Mouse (Mus musculus) midbrain, embryonic 10.5 days (tissue): ENCODE results near the gene Ddx1. TPM values are rescaled to one million over a fixed set of nuclear protein-coding genes. Genes with fewer than 3 reads are reported as not detected.

Experiments used
- DNase-seq: peaks from one replicate; pipeline ENCODE4 v3.0.0-alpha.2; 2017; ENCODE audit warnings: low spot score
- H3K27ac ChIP-seq: fragments of 300-500 bp; sonication (generic); replicated peaks from 2 replicates; pipeline ENCODE4 v1.5.1; 2016; ENCODE audit warnings: mild to moderate bottlenecking
- H3K27me3 ChIP-seq: fragments of 300-500 bp; sonication (generic); 2 replicates; pipeline ENCODE4 v1.6.1; 2016; ENCODE audit warnings: low read depth, mild to moderate bottlenecking; ENCODE audit not compliant: poor library complexity, severe bottlenecking
- H3K36me3 ChIP-seq: fragments of 300-500 bp; sonication (generic); 2 replicates; pipeline ENCODE4 v1.6.1; 2016; ENCODE audit warnings: mild to moderate bottlenecking, moderate library complexity
- H3K4me1 ChIP-seq: fragments of 300-500 bp; sonication (generic); 2 replicates; pipeline ENCODE4 v1.6.1; 2016
- H3K4me3 ChIP-seq: fragments of 300-500 bp; sonication (generic); 2 replicates; pipeline ENCODE4 v1.5.1; 2016; ENCODE audit warnings: mild to moderate bottlenecking, moderate library complexity
- H3K9me3 ChIP-seq: fragments of 300-500 bp; sonication (generic); replicated peaks from 2 replicates; pipeline ENCODE4 v1.6.1; 2016; ENCODE audit warnings: mild to moderate bottlenecking
- whole genome bisulfite sequencing: fragments of 180-500 bp; shearing (Covaris S2); methylation state at CpG from one replicate; pipeline ENCODE4 v1.1.7; 2016; 5-methylcytosine and 5-hydroxymethylcytosine counted together
- polyA plus RNA-seq: library from polyadenylated mRNA; unstranded; fragments of >200 nt; fragmentation: Nextera tagmentation; extraction: Ambion mirVana; gene quantifications from 2 replicates; pipeline ENCODE4 v1.2.1, GENCODE M21; 2016

Ddx1 gene
- polyA plus RNA-seq, result 194 and 202 TPM in 2 replicates

DNA sequence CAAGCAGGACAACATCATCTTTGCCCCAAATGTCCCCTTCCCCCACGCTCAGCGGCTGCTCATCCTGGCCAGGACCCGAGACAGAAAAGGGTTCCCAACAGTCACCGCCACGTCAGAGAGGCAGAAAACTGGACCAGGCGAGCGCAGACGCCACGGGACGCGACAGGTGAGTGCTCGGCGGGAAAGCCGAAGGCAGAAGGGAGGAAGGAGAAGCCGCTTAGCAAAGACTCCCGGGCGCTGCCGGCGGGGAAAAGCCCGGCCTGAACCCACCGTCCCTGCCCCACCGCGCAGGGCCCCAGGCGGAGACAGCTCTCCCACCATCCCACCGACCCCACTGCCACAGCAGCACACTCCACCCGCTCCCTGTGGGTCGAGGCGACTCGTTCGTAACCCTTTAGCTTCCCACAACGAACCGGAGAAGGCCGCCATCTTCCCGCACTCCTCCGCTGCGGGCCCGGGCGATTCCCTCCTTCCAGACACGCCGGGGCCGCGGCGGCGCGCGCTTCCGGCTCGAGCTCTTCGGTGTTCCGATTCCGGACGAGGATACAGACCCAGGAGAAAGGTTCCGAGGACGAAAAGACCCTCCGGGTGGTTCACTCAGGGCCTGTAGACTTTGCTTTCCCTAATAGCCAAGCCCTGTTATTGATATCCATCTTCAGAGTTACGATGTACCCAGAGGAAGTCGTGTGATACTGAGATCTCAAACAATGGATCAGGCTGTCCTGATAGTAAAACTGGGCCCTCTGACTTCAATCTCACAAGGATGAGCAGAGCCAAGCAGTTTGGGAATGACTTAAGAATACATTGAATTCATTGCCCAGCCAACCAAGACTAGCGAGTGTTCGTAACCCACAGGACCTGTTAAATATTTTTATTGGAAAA, at the start of gene Ddx1:
Ddx1 (minus strand) TSS at position 523 of the 882 bp plus-strand sequence.
- H3K4me3 ChIP-seq, result peak within 1 kb of the TSS; percentile 93
- H3K4me1 ChIP-seq, result peaks cover 19% of the 10 kb centered on the region
- H3K27ac ChIP-seq, result peak within 1 kb of the TSS; percentile 97
- peaks cover 20% of the 10 kb centered on the region for H3K36me3 ChIP-seq
- no peaks in the 10 kb centered on the region for H3K27me3 ChIP-seq
- 3% methylated on average over 59 of the region's 59 CpGs for WGBS
- DNase-seq, result peak; percentile 85
- no peaks in the 10 kb centered on the region for H3K9me3 ChIP-seq

DNA sequence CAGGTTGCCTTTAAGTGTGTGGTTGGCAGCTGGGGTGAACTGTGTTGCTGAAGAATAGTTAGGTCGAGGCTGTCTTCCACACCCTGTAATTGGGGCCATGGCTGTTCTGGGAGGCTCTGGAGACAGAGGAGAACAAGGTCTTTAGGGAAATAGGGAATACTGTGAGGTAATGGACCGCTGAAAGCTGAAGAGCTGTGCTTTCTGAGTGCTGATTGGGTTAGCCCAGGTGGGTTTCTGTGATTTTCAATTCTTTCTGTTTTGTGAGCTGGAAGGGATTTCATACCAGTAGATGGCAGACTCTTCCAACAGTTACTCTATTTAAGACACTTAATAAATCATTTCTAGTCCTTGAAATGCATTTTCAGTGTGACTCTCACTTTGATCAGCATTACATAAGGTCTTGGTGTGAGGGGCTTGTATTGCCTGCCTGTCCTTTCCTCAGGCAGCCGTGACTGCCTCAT, 44.4 kb upstream of the Ddx1 start:
- peaks cover 23% of the 10 kb centered on the region for H3K36me3 ChIP-seq
- H3K4me1 ChIP-seq, result no peaks in the 10 kb centered on the region
- H3K27ac ChIP-seq, result no peak overlapping the region
- H3K9me3 ChIP-seq, result no peaks in the 10 kb centered on the region
- H3K4me3 ChIP-seq, result no peak overlapping the region
- DNase-seq, result no peak
- WGBS, result 83% methylated on average over 3 of the region's 3 CpGs
- no peaks in the 10 kb centered on the region for H3K27me3 ChIP-seq

DNA sequence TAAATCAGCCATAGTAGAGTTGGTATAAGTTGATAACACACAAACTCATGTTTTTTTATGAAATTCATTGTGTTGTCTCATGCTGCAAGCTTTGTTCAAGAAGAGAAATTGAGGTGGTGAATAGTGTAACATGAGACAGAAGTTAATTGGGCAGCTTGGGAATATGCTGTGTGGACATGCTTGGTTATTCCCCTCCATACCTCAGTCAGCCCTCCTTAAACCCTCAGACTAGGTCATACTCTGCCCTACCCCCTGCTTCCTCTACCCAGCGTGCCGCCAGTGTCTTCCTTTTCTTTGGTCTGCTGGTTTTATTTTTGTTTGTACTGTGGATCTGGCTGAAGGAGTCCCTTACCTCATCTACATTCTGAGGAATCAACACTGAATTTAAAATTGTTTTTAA, 42.4 kb upstream of the Ddx1 start:
- H3K4me1 ChIP-seq, result no peaks in the 10 kb centered on the region
- DNase-seq, result no peak
- no peak overlapping the region for H3K27ac ChIP-seq
- peaks cover 24% of the 10 kb centered on the region for H3K36me3 ChIP-seq
- WGBS, result 81% methylated on average over 2 of the region's 2 CpGs
- H3K27me3 ChIP-seq, result no peaks in the 10 kb centered on the region
- no peak overlapping the region for H3K4me3 ChIP-seq
- H3K9me3 ChIP-seq, result no peaks in the 10 kb centered on the region

DNA sequence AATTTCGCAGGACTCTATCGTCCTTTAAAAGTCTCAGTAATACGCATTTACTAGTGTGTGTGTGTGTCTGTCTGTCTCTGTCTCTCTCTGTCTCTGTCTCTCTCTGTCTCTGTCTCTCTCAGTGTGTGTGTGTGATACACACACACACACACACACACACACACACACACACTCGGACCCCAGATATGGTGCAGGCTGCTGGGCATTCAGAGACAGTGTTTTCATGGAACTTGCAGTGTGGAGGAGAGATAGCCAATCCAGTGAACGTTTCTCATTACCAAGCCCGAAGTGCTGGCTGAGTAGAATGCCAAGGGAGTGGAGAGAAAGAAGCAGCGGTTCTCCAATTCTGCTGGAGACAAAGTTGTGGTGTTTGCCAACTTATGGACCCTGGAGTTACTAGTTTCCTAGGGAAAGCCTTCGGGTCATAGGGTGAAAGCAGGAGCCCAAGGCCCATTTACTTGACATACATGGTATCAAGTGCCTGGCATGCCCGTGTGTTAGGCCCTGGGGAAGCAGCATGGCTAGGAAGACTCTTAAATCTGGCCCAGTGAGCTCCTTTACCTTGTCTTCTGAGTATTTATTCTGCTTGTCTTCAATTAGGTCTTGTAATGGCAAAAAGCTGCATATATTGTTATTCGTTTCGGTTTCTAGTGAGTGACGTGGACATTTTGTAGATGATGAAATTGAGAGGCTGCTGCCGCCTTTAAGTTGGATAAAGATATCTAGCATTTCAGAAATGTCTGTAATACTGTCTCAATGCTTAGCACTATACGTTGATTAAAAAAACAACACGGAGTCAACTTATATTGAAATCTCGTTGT, 20.8 kb upstream of the Ddx1 start:
- 51% methylated on average over 16 of the region's 16 CpGs for WGBS
- H3K27me3 ChIP-seq, result no peaks in the 10 kb centered on the region
- no peak for DNase-seq
- peak overlapping the region; percentile 94 for H3K4me3 ChIP-seq
- no peaks in the 10 kb centered on the region for H3K9me3 ChIP-seq
- peak overlapping the region; percentile 92 for H3K27ac ChIP-seq
- peaks cover 10% of the 10 kb centered on the region for H3K36me3 ChIP-seq
- peaks cover 19% of the 10 kb centered on the region for H3K4me1 ChIP-seq

DNA sequence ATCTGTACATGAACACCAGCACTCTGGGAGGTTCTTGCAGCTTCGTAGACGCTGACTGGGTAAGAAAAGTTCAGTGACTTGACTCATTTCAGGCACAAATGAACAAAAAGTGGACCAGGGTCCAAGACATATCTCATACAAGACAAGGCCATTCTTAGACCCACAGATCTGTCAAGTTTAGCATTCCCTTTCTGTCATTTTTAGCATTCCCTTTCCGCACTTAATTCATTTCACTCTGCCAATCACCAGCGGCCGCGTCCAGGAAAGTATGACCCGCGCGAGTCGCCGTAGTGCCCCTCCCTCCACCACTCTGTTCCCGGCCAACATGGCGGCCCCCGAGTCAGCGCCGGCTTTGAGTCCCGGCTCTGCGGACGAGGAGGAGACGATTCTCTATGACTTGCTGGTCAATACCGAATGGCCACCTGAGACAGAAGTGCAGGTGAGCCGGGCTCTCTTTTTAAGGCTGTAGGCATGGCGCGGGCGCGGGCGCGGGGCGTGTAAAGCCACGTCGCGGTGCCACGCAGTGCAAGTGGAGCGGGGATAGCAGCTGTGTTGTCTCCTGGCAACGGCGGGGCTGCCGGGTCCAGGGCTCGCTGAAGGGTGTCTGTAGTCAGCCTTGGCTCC, 19.9 kb upstream of the Ddx1 start, which contains the start of gene Nbas:
Nbas (plus strand) TSS at position 308 of the 624 bp plus-strand sequence.
- peaks cover 19% of the 10 kb centered on the region for H3K4me1 ChIP-seq
- peak within 1 kb of the TSS; percentile 94 for H3K4me3 ChIP-seq
- no peaks in the 10 kb centered on the region for H3K27me3 ChIP-seq
- H3K9me3 ChIP-seq, result no peaks in the 10 kb centered on the region
- peak within 1 kb of the TSS; percentile 92 for H3K27ac ChIP-seq
- H3K36me3 ChIP-seq, result peaks cover 4% of the 10 kb centered on the region; the same call in 1 of the 2 replicates
- DNase-seq, result peak; percentile 89
- 4% methylated on average over 38 of the region's 38 CpGs for WGBS

DNA sequence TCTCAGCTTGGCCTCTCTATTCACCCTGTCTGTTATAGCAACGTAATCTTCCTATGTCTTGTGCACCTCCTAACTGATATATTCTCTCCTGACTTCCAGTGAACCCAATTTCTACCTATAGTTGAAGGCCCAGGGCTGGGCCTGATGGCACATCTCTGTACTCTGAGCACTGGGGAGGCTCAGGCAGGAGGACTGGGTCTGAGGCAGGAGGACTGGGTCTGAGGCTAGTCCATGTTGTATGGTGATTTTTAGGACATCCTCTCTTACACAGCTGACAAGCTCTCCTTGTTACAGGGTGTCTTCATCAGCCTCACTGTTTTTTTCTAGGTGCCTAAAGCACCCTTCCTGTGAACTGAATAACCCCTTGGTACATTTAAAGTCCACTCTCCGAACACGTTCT, 19.4 kb upstream of the Ddx1 start:
- Histone ChIP-seq H3K4me3 (peak overlapping the region; percentile 94), H3K36me3 (no peaks in the 10 kb centered on the region), H3K27ac (peak overlapping the region; percentile 92), H3K4me1 (peaks cover 19% of the 10 kb centered on the region), H3K9me3 (no peaks in the 10 kb centered on the region), H3K27me3 (no peaks in the 10 kb centered on the region)
- DNase-seq, result peak; percentile 17
- 61% methylated on average over 3 of the region's 3 CpGs for WGBS

DNA sequence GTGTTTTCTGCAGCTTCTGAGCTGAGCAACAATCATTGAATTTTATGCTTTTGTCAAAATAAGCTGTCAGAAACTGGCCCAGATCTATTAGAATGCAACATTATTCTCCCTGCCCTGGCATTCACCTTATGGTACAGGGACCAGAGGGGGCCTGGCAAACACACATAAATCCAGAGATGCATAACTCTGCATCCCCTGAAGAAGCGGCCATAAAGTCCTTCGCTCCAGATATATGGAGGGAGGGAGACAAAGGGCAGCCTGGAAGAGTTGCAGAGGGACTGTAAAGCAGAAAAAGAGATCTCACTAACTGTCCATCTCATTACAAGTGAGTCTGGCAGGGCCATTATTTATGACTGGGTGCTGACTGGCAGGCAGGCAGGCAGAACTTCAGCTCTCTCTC, 6.7 kb upstream of the Ddx1 start:
- DNase-seq, result no peak
- Histone ChIP-seq H3K4me3 (no peak overlapping the region), H3K36me3 (no peaks in the 10 kb centered on the region), H3K27ac (no peak overlapping the region), H3K27me3 (no peaks in the 10 kb centered on the region), H3K9me3 (no peaks in the 10 kb centered on the region), H3K4me1 (no peaks in the 10 kb centered on the region)
- WGBS, result 84% methylated on average over 2 of the region's 2 CpGs

DNA sequence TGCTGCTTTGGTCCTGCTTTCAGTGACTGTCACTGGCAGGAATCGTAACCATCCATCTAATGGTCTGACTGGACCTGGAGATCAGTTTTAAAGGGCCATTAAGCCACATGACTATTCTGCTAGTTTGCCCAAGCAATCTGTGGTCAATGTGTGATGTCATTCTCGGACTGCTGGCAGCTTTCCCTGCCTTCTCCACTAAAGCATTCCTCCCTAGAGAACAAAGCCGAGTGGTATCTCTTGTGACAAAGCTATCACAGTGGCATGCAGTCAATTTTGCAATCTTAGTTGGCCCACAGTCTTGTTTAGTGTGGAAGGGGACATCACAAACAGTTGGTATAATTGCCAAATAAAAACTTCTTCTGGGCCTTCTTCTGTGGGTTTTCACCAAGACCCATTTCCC, 6.1 kb upstream of the Ddx1 start:
- Histone ChIP-seq H3K4me3 (no peak overlapping the region), H3K36me3 (no peaks in the 10 kb centered on the region), H3K27me3 (no peaks in the 10 kb centered on the region), H3K27ac (no peak overlapping the region), H3K4me1 (no peaks in the 10 kb centered on the region), H3K9me3 (no peaks in the 10 kb centered on the region)
- no peak for DNase-seq
- 58% methylated on average over 3 of the region's 3 CpGs for WGBS

DNA sequence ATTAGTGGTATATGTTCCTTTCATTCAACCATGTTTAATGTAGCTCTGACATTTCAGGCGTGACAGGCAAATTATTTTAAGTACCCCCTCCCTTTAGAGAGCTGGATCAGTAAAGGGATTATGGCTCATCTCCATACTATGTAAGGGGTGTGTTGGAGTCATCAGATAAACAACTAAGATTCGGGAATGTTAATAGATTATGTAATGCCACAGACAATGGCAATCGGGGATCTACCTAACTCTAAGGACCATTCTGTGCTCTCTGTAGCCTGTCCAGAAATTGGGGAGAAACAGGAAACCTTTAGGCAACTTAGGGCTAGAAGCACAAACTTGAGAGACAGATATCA, 533 bp upstream of the Ddx1 start:
- Histone ChIP-seq H3K27me3 (no peaks in the 10 kb centered on the region), H3K4me1 (peaks cover 19% of the 10 kb centered on the region), H3K36me3 (peaks cover 14% of the 10 kb centered on the region), H3K9me3 (no peaks in the 10 kb centered on the region), H3K27ac (peak overlapping the region; percentile 97), H3K4me3 (peak overlapping the region; percentile 93)
- no peak for DNase-seq
- WGBS, result 84% methylated on average over 3 of the region's 3 CpGs

DNA sequence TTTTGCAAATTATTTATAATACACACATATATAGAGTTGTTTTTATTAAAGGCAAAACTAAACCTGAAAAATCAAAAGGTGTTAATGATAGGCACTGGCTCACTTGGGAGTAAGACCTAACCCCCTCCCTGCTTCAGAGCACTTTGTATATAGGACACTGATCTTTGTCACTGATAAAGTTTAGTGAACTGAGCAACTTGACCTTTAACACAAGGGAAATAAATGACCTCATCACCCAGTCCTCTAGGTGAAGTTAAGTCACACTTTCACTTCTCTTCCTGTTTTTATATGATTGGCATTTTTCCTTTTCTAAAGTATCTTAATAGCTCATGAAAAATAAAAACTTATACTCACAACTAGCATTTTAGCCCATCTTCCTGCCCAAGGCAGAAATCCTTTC, 6.6 kb downstream of the Ddx1 start:
- Histone ChIP-seq H3K4me3 (no peak overlapping the region), H3K4me1 (peaks cover 4% of the 10 kb centered on the region), H3K27ac (no peak overlapping the region), H3K9me3 (no peaks in the 10 kb centered on the region), H3K27me3 (no peaks in the 10 kb centered on the region), H3K36me3 (peaks cover 85% of the 10 kb centered on the region)
- DNase-seq, result no peak

DNA sequence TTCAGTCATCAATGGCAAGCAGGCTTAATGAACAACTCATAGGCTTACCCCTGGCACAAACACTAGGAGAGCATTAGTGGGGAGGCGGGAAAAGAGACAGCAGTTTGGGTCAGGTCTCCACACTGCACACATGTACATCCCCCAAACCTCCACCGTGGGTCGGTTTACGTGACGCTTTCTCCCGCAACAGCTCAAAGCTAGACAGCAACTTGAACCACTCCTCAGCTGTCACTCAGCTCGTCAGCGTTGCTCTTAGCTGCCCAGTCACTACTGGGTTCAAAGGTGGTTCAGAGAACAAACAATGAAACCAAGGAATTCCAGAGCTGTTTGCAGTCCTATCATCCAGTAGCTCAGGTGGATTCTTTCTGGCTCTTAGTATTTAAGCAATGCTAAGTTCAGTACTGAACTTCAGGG, 30.9 kb downstream of the Ddx1 start:
- 91% methylated on average over 8 of the region's 8 CpGs for WGBS
- Histone ChIP-seq H3K4me1 (peaks cover 6% of the 10 kb centered on the region), H3K36me3 (peaks cover 46% of the 10 kb centered on the region), H3K27me3 (no peaks in the 10 kb centered on the region), H3K27ac (no peak overlapping the region), H3K9me3 (no peaks in the 10 kb centered on the region), H3K4me3 (no peak overlapping the region)
- no peak for DNase-seq

DNA sequence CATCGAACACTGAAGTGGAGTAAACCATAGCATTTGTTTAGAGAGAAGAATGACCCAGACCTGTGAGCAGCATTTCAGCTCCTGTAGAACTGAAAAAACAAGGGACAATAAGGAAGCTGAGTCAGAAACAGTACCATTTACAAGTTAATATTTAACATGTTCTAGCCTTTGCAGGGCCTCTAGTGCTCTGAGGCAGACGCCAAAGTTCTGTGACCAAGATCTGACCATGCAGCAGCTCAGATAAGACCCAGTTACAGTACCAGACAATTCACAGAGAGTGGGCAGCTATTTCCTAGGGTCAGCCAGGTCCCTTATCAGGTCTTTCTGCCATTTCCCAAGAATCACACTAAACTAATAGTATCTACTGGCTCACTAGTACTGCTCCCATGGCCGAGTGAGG, 31.4 kb downstream of the Ddx1 start:
- WGBS, result 87% methylated on average over 3 of the region's 3 CpGs

More for the DNA sequence above, 31.4 kb downstream of the Ddx1 start:
- Histone ChIP-seq H3K27me3 (no peaks in the 10 kb centered on the region), H3K9me3 (no peaks in the 10 kb centered on the region), H3K27ac (no peak overlapping the region), H3K4me3 (no peak overlapping the region), H3K4me1 (peaks cover 6% of the 10 kb centered on the region), H3K36me3 (peaks cover 40% of the 10 kb centered on the region)
- DNase-seq, result no peak
